Mouse (Mus musculus) limb, embryonic 13.5 days (tissue): ENCODE measurements around the gene Dnm3. TPM values are rescaled to one million over a fixed set of nuclear protein-coding genes. Genes with fewer than 3 reads are reported as not detected.

Experiments
- ATAC-seq: fragments of 200-750 bp; cut with Nextera tagmentation; 2 replicates; pipeline ENCODE4 v1.8.0; 2017; ENCODE audit warnings: low read depth, moderate number of reproducible peaks, moderate TSS enrichment; ENCODE audit not compliant: low FRiP score
- H3K27ac ChIP-seq: fragments of 300-500 bp; sonication (generic); 2 replicates; pipeline ENCODE4 v1.5.1; 2015; ENCODE audit warnings: inconsistent platforms, mild to moderate bottlenecking, moderate library complexity
- H3K27me3 ChIP-seq: fragments of 300-500 bp; sonication (generic); 2 replicates; pipeline ENCODE4 v1.6.1; 2015; ENCODE audit warnings: mild to moderate bottlenecking, inconsistent platforms
- H3K36me3 ChIP-seq: fragments of 300-500 bp; sonication (generic); 2 replicates; pipeline ENCODE4 v1.6.1; 2015; ENCODE audit warnings: inconsistent platforms, mild to moderate bottlenecking, moderate library complexity
- H3K4me1 ChIP-seq: fragments of 300-500 bp; sonication (generic); 2 replicates; pipeline ENCODE4 v1.6.1; 2015; ENCODE audit warnings: inconsistent platforms
- H3K4me2 ChIP-seq: fragments of 300-500 bp; sonication (generic); replicated peaks from 2 replicates; pipeline ENCODE4 v1.6.1; 2015; ENCODE audit warnings: inconsistent platforms, mild to moderate bottlenecking, moderate library complexity
- H3K4me3 ChIP-seq: fragments of 300-500 bp; sonication (generic); 2 replicates; pipeline ENCODE4 v1.5.1; 2015; ENCODE audit warnings: moderate library complexity, mild to moderate bottlenecking, inconsistent platforms
- H3K9ac ChIP-seq: fragments of 300-500 bp; sonication (generic); 2 replicates; pipeline ENCODE4 v1.6.1; 2015; ENCODE audit warnings: mild to moderate bottlenecking, inconsistent platforms
- H3K9me3 ChIP-seq: fragments of 300-500 bp; sonication (generic); 2 replicates; pipeline ENCODE4 v1.6.1; 2016; ENCODE audit warnings: inconsistent platforms
- WGBS: fragments of 180-500 bp; shearing (Covaris S2); methylation state at CpG from one replicate; pipeline ENCODE4 v1.1.7; 2015; 5-methylcytosine and 5-hydroxymethylcytosine counted together
- polyA plus RNA-seq: library from polyadenylated mRNA; unstranded; fragments of >200 nt; fragmentation: Nextera tagmentation; extraction: Ambion mirVana; gene quantifications from 2 replicates; pipeline ENCODE4 v1.2.1, GENCODE M21; 2015

Gene Dnm3
- polyA plus RNA-seq, 1 experiment from 2014 or later = 28.0 TPM

DNA sequence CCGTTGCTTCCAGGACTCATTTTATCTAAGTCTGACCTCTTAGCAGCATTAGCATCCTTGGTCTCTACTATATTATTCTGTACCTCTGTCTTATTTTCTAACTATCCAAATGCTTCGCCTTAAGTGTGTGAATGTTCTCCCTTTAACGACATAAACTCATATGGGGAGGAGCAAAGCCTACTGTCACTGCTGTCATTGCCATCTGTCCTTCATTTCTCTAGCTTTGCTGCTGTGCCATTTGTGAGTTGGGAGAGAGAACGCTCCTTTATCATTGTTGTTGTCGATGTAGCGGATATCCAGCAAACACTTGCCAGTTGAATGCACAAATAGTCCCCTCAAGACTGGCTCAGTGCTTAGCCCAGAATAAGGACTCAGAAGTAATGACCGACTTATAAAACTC lies 335.5 kb downstream of the Dnm3 start:
- Histone ChIP-seq H3K36me3 (no peaks in the 10 kb centered on the region), H3K9me3 (no peaks in the 10 kb centered on the region), H3K27me3 (no peaks in the 10 kb centered on the region), H3K4me2 (no peak overlapping the region), H3K9ac (no peak overlapping the region), H3K27ac (no peak overlapping the region), H3K4me1 (peaks cover 24% of the 10 kb centered on the region), H3K4me3 (no peak overlapping the region)
- no peak for ATAC-seq
- WGBS = 87% methylated on average over 7 of the region's 7 CpGs

DNA sequence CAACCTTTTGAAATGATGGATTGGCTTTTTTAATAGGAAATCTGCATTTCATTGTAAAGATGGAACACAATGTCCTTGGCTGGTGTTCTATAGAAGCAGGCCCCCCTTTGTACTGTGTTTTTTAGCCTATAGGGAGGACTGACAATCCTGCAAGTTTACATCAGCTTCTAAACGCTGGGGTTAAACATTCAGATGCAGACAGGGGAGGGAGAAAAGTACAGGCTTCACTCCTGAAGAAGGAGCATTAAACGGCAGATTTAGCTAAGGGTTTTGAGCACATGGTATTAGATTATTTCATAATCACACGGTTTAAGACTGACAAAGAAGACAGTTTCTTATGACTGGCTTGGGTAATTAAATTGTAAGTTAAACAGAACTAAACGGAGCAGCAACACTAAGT lies 341.5 kb downstream of the Dnm3 start:
- 35% methylated on average over 4 of the region's 4 CpGs for WGBS
- peak overlapping the region; percentile 94; the same call in 1 of the 2 replicates for H3K27ac ChIP-seq
- H3K9ac ChIP-seq = no peak overlapping the region
- ATAC-seq = no peak
- H3K4me1 ChIP-seq = peaks cover 29% of the 10 kb centered on the region
- H3K36me3 ChIP-seq = no peaks in the 10 kb centered on the region
- no peaks in the 10 kb centered on the region for H3K9me3 ChIP-seq
- no peak overlapping the region for H3K4me2 ChIP-seq
- no peak overlapping the region for H3K4me3 ChIP-seq
- no peaks in the 10 kb centered on the region for H3K27me3 ChIP-seq

DNA sequence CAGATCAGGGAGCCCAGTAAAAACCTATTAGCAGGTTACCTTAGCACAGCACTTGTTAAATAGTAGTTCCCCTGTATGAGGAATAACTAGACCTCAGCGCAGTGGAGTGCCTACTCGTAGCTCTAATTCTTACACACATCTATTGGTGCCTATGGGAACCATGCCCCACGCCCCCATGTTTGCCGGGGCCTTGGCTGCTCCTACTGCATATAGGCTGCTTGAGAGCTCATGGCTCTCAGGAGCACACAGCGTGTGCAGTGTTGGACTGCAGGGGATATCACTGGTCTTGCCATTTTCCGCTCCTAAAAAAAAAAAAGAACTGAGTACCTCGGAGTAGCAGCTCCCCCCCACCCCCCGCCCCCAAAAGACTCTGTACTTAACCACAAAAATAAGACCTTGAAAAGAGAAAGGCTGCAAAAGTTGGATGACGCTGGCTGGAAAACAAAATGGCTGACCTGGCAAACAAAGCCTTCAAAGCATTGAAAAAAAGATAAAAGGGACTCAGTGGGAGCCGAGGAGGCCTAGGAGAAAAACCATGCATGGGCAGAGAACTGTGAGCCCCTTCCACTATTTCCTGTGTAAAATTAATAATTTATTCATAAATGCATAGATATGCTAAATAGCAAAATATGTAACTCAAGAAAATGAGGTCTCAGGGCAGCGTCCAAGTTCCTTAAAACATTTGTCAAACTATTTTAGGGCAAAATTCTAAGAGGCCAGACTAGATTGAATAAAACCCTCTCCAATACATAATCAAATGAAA lies 342.2 kb downstream of the Dnm3 start:
- H3K4me3 ChIP-seq = no peak overlapping the region

GRCm38 (mm10) chr1:162134651-162135066 lies 343.2 kb downstream of the Dnm3 start:
- peak; percentile 87 for ATAC-seq
- Histone ChIP-seq H3K4me3 (no peak overlapping the region), H3K4me2 (peak overlapping the region; percentile 31), H3K9ac (no peak overlapping the region; the same call in 1 of the 2 replicates), H3K36me3 (no peaks in the 10 kb centered on the region), H3K9me3 (no peaks in the 10 kb centered on the region), H3K27ac (peak overlapping the region; percentile 94), H3K4me1 (peaks cover 37% of the 10 kb centered on the region), H3K27me3 (no peaks in the 10 kb centered on the region)
- WGBS = 17% methylated on average over 3 of the region's 3 CpGs

More for the DNA sequence above, 342.2 kb downstream of the Dnm3 start:
- Histone ChIP-seq H3K27ac (peak overlapping the region; percentile 94), H3K36me3 (no peaks in the 10 kb centered on the region), H3K27me3 (no peaks in the 10 kb centered on the region), H3K9ac (no peak overlapping the region), H3K4me2 (peak overlapping the region; percentile 21; the same call in 1 of the 2 replicates), H3K9me3 (no peaks in the 10 kb centered on the region), H3K4me1 (peaks cover 35% of the 10 kb centered on the region)
- WGBS = 71% methylated on average over 11 of the region's 11 CpGs
- ATAC-seq = peak; percentile 52; the same call in 1 of the 2 replicates

DNA sequence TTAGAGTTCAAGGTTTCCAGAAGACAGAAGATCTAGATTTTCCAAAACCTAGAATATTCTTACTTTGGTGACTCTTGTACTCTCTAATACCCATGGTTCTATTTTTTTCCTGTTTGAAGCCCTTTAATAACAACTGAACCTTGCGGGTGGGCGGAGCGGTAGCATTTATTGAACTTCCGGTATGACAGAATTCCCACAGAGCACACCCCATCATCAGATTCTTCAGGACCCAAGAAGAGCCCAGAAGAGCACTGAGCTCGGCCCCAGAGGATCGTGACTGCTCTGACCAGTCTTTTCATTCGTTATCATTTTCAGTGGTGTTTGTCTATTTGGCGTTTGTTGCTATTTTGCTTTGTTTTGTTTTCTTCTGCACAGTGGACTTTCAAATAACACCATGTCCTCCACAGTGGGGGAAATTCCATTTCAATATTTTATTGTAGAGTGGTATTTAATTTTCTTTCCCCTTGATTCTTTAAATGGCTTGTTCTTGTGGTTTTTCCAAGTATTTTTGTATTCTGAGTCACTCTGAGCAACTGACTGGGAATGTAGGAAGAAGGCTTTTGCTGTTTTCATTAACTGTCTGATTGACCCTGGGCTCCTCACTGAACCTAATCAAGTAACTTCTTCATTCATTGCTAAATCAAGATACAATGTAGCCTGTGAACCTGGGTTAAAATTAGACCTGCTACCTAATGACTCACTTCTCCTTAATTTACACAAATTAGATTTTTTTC lies 344.8 kb downstream of the Dnm3 start:
- Histone ChIP-seq H3K36me3 (no peaks in the 10 kb centered on the region), H3K4me3 (no peak overlapping the region), H3K27ac (peak overlapping the region; percentile 23; the same call in 1 of the 2 replicates), H3K9me3 (no peaks in the 10 kb centered on the region), H3K4me2 (no peak overlapping the region), H3K9ac (no peak overlapping the region), H3K4me1 (peaks cover 41% of the 10 kb centered on the region), H3K27me3 (no peaks in the 10 kb centered on the region)
- ATAC-seq = no peak
- 90% methylated on average over 8 of the region's 8 CpGs for WGBS

- 31% methylated on average over 8 of the region's 8 CpGs for WGBS
- H3K9me3 ChIP-seq = no peaks in the 10 kb centered on the region
- no peak overlapping the region for H3K4me3 ChIP-seq
- 0 out of 2 replicates have a peak overlapping the region, but pooled peaks have one; percentile 39 for H3K9ac ChIP-seq
- no peaks in the 10 kb centered on the region for H3K36me3 ChIP-seq
- peaks cover 54% of the 10 kb centered on the region for H3K4me1 ChIP-seq
- peak; percentile 87 for ATAC-seq
- peak overlapping the region; percentile 46 for H3K4me2 ChIP-seq
- no peaks in the 10 kb centered on the region for H3K27me3 ChIP-seq
- H3K27ac ChIP-seq = peak overlapping the region; percentile 94
Measured at GRCm38 (mm10) chr1:162126856-162127792, 350.7 kb downstream of the Dnm3 start.

GRCm38 (mm10) chr1:162124396-162124795 lies 353.4 kb downstream of the Dnm3 start:
- Histone ChIP-seq H3K27me3 (no peaks in the 10 kb centered on the region), H3K27ac (peak overlapping the region; percentile 55; the same call in 1 of the 2 replicates), H3K9ac (no peak overlapping the region), H3K4me3 (no peak overlapping the region), H3K9me3 (no peaks in the 10 kb centered on the region), H3K4me2 (no peak overlapping the region), H3K36me3 (no peaks in the 10 kb centered on the region), H3K4me1 (peaks cover 61% of the 10 kb centered on the region)
- no peak for ATAC-seq
- 53% methylated on average over 3 of the region's 3 CpGs for WGBS

- Histone ChIP-seq H3K27ac (peak overlapping the region; percentile 82), H3K4me3 (no peak overlapping the region), H3K36me3 (no peaks in the 10 kb centered on the region), H3K9me3 (no peaks in the 10 kb centered on the region), H3K9ac (no peak overlapping the region), H3K4me1 (peaks cover 43% of the 10 kb centered on the region), H3K4me2 (no peak overlapping the region), H3K27me3 (no peaks in the 10 kb centered on the region)
- 27% methylated on average over 7 of the region's 7 CpGs for WGBS
- peak; percentile 57; the same call in 1 of the 2 replicates for ATAC-seq
Measured at GRCm38 (mm10) chr1:162121441-162122200, 356.2 kb downstream of the Dnm3 start.

DNA sequence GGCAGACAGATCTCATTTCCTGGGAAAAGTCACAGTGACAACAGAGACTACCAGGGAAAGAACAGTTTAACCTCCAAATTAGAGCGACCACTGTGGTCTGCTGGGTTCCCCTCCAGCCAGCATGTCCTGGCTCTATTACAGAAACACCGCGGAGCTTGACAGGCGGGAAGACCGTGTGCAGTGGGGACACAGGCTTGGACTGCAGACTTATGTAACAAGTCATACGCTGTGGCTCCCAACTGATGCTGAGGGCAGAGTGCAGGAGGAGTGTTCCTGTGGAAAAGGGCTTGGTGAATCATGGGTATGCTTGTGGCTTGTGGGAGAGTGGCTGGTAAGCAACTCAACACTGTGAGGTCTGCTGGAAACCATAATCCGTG lies 368.4 kb downstream of the Dnm3 start:
- peak overlapping the region; percentile 73 for H3K27ac ChIP-seq
- no peak overlapping the region for H3K9ac ChIP-seq
- ATAC-seq = peak; percentile 44; the same call in 1 of the 2 replicates
- 60% methylated on average over 7 of the region's 7 CpGs for WGBS
- no peaks in the 10 kb centered on the region for H3K9me3 ChIP-seq
- peaks cover 20% of the 10 kb centered on the region for H3K4me1 ChIP-seq
- H3K4me2 ChIP-seq = no peak overlapping the region
- no peak overlapping the region for H3K4me3 ChIP-seq
- no peaks in the 10 kb centered on the region for H3K27me3 ChIP-seq
- H3K36me3 ChIP-seq = no peaks in the 10 kb centered on the region

DNA sequence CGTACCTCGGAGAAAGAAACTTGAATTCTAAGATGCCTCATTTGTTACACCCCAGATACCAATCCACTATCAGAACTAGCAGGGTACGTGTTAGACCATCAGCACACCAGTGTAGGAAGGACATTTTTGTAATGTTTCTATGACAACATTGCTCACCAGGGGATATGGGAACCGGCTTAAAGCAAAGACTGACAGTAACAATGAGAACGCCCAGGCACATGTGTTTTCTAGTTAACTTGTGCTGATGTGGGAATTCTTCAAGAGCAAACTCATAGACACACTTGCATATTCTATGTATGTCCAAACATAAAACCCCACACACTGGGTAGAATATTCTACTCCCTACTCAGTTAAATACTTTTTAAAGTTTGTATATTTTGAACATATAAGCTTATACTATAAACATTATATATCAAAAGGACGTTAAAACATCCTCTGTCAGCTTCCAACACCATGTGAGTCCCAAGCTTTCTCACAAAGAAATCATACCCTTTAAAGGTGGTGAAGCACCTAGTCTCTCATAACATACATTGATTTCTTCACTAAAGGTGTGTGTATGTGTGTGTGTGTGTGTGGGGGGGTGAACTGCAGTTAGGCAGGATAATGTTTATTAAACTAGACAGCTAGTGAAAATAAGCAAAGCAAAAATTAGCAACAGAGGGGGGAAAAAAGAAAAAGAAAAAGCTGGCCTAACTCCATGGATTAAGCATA lies 369.0 kb downstream of the Dnm3 start:
- Histone ChIP-seq H3K27ac (peak overlapping the region; percentile 82), H3K4me1 (peaks cover 20% of the 10 kb centered on the region), H3K27me3 (no peaks in the 10 kb centered on the region), H3K4me3 (no peak overlapping the region), H3K36me3 (no peaks in the 10 kb centered on the region), H3K4me2 (no peak overlapping the region), H3K9me3 (no peaks in the 10 kb centered on the region), H3K9ac (no peak overlapping the region)
- 0 out of 2 replicates have a peak, but pooled peaks have one; percentile 44 for ATAC-seq
- WGBS = 61% methylated on average over 6 of the region's 6 CpGs
